Mouse (Mus musculus) heart, adult 18-20 months (tissue): ENCODE results near the gene Cobll1. TPM values are rescaled to one million over a fixed set of nuclear protein-coding genes. Genes with fewer than 3 reads are reported as not detected.

Source experiments
- DNase-seq, 2 experiments: peaks; one replicate each; pipeline ENCODE4 v3.0.0; 2021 to 2022; ENCODE audit warnings: mixed read lengths in 1 of 2
- total RNA-seq, 2 experiments: library from RNA; stranded (reverse); gene quantifications; 2 replicates each; pipeline ENCODE4 v1.2.3; 2021

The Cobll1 gene
- total RNA-seq, 2 experiments from 2014 or later = 53.6 to 62.6 TPM

DNA sequence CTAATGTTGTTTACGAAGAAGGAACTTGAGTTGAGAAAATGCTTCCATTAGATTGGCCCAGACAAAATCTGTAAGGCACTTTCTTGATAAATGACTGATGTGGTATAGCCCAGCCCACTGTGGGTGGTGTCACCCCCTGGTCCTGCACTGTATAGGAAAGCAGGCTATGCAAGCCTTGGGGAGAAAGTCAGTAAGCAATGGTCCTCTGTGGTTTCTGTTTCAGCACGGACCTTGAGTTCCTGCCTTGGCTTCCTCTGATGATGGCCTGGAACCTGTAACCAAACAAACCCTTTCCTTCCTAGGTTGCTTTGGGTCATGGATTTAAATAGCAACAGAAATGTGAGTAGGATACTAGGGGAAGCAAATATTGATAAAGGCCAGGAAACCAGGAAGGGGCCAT, 148.2 kb downstream of the Cobll1 start:
- peak in 1 of 2 experiments; percentile 14 for DNase-seq

DNA sequence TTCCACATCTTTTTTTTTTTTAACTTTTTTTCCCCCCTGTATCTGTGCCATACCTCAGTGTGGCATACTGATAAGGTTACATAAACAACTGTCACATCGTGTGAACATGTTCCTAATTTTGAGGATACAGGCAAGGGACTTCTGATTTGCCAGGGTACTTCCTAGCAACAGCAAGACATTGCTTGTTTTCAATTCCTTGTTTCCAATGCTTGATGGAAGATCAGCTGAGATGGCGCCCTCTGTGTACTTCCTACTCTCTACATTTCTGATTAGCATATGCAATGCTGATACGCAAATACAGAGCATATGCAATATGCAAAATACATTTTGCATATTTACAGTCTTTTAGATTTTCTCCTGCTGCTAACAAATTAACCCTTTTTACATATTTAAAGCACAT, 152.0 kb downstream of the Cobll1 start:
- DNase-seq = no peak

- no peak for DNase-seq
These were observed 155.8 kb downstream of the Cobll1 start for GRCm38 (mm10) chr2:65083411-65083810.

DNA sequence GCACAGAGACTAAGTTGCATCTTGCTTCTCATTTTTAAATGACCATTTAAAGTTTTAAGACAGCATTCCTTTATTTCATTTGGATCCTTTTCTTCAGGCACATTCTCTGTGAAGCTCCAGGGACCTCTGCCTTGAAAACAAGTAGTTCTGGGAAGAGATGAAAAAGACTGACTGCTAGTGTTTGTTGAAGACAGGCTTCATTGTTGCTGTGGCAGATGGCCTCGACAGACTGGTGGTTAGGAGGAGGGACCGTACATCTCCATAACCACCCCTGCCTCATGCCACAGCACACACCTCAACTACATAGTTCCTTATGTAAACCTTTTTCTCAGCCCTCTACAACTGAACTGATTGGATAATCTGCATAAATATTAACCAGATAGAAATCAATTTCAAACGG, 161.7 kb downstream of the Cobll1 start:
- DNase-seq = no peak

DNA sequence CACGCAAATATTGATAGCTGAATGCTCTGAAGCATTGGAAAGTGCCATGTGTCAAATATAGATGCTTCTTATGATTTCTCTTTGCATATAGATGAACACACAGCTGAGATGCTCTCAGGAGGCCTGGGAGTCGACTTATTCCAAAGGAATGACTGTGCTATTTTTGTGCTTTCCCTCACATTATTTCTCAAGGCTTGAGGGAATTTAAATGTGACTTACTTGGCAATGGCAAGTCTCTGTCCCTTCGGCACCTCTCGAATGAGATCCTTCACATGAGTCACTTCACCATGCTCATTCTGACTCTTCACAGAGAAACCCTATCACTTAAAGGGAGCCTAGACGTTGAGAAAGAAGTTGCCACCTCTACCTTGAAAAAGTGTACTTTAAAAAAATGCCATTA, 163.4 kb downstream of the Cobll1 start:
- DNase-seq = no peak

DNA sequence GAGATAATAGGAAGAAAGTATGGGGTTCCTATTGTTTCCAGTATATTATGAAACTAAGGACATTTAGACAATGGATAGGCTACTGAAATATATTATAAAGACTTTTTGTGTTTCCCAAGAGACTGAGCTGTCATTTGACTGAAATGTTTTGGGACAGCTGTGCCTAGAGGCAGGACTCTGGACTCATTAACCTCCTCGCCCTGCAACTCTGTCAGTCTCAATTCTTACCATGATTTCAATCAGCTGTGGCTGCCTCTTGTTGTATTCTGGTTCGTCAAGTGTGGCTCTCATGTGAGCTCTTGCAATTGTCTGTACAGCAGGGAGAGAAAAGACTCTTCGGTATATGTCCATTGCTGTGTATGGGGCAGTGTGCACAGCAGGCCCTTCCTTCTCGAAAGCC, 163.8 kb downstream of the Cobll1 start:
- DNase-seq = no peak

DNA sequence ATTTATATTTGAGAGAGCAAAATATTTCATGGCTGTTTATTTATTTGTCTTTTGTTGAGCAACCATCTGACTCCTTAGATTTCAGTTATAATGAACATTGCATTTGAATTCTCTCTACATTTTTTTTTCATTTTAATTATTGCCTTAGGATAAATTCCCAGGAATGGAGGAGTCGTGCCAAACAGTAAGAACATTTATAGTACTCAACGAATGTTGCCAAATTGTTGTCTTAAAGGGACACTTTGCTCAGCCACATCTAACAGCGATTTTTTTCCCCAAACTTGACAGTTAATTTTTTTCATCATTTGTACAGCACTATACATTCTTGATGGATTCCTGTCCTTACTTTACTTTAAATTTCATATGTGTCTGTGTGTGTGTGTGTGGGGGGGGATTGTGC, 167.0 kb downstream of the Cobll1 start:
- no peak for DNase-seq

- no peak for DNase-seq
These were observed 185.4 kb downstream of the Cobll1 start for GRCm38 (mm10) chr2:65053764-65054163.

- DNase-seq = no peak
These were observed 186.8 kb downstream of the Cobll1 start for GRCm38 (mm10) chr2:65052191-65053012.

DNA sequence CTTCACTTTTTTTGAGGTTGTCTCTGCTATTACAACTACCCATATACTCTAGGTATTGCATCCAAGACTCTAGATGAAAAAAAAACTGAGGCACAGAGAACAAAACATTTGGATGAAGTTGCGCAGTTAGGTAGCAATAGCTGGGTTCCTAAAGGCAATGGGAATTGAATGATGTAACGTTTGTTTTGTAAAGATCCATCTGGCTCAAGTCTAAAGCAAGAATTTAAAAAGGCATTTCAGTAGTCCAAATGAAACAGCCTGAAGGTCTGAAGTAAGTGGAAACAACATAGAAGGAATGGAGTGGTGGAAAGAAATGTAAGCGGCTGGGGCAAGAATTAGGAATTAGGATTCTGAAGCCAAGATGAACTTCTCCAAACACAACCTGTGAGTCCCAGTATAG, 188.4 kb downstream of the Cobll1 start:
- DNase-seq = no peak

DNA sequence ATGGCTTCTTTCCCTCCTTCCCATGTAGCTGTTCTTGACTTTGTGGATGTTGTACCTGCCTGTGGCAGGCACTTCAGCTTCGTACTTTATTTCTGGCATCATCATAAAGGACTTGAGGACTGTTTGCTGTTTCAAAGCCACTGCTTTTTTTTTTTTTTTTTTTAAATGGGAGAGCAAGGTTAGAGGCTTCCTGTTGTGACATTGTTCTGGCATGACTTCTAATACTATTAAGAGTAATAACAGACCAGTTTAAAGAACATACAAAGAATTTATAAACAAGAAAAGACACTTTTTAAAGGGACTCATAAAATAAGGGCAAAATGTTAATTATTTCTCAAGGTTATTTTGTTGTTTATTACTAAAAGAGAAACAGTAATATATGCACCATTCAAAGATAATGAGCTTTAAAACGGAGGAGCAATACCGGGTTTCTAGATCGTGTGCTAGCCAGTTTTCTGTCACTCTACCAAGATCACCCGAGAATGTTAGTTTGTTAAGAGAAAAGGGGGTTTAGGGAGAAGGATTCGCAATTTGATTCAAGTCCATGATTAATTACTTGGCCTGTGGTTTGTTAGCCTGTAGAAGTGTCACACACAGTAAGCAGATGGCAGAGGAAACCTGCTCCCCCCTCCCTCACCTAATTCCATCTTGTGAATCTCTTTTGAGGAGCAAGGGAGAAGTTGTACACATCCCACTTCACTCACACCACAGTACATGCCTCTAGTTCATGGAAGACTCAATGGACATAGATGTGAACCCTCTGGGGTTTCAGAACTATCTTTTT, 190.8 kb downstream of the Cobll1 start:
- no peak for DNase-seq

Other genes starting within 250 kb of the Cobll1 start
- 100 to 1,000 TPM; 225 to 261 TPM for gene Grb14, start 214.4 kb downstream of the Cobll1 start, total RNA-seq
- gene Slc38a11, start 124.6 kb upstream of the Cobll1 start, total RNA-seq = 1 to 10 TPM in 1 of 2 experiments, under 1 TPM in 1; 0.89 to 1.0 TPM